Mouse (Mus musculus): ENCODE measurements around the gene Adamts17.

GRCm38 (mm10) chr7:66987671-66988070, 148.1 kb downstream of the Adamts17 start:
- TF ChIP-seq CTCF (IDR thresholded peaks at IDR 0.05; ENCODE audit: control insufficient read depth, insufficient read depth, low read length) (no peak), POLR2A (IDR thresholded peaks at IDR 0.05; ENCODE audit: borderline replicate concordance, control insufficient read depth, low read depth, low read length) (no peak)

Measured in bone marrow, adult 2 months (tissue).